Comparison of ENCODE assay signal across 28 mouse cellular contexts in genomic region chrX:72169146-72169545, GRCm38 (mm10). TPM values are rescaled to one million over a fixed set of nuclear protein-coding genes. Genes with fewer than 3 reads are reported as not detected.
DNase-seq lines count a peak whose midpoint lies in the region; ATAC-seq and TF ChIP-seq lines count a peak whose summit lies in the region.
"Had no signal": no experiment of that assay in that cellular context is flagged by ENCODE, and none has a peak within 500 bp of the region (broad histone marks: within the 10 kb centered on the region; RNA-seq: fewer than 3 reads in every experiment).

No protein-coding gene starts in this region.

- DNase-seq in cerebellum, postnatal 10 days: peak; percentile 43 to 64
- DNase-seq in cerebellum, adult 9-11 months: no peak
- peak; percentile 2 to 4 for DNase-seq in cerebellum, postnatal 36 days
- peak; percentile 14 for DNase-seq in Muller cell, postnatal 12 days (ENCODE audit: inconsistent ontology term)
- DNase-seq in brain, embryonic 14.5 days (ENCODE audit: low read depth): peak; percentile 3
- DNase-seq in heart, adult 9 months (ENCODE audit: low spot score in 2 of 2): no peak
- DNase-seq: adrenal gland, adult 8-10 months; adrenal gland, postnatal 25 days; B cell, adult 2 months; cerebellum, adult 11 months; gastrocnemius, postnatal 10 days; gastrocnemius, postnatal 36 days; heart, adult 2 months; kidney, adult 2 months had no signal

- TF ChIP-seq CTCF in brain, embryonic 14.5 days (IDR thresholded peaks at IDR 0.05; ENCODE audit: borderline replicate concordance, extremely low read depth, insufficient read depth, insufficient read length): no peak

- no peak for TF ChIP-seq POLR2A in brain, embryonic 14.5 days (IDR thresholded peaks at IDR 0.05; ENCODE audit: borderline replicate concordance, extremely low read depth, insufficient read depth, insufficient read length, poor library complexity, severe bottlenecking)

- ATAC-seq in cerebellum, adult (ENCODE audit: insufficient number of reproducible peaks, low FRiP score, low TSS enrichment): no peak
- ATAC-seq: activated CD4-positive, CD25-positive, alpha-beta regulatory T cell, adult 4 months; forebrain, embryonic 15.5 days; intestine, postnatal 0 days had no signal

RNA-seq across cellular contexts. Expression of gene Magea4, which starts 52.7 kb away (rescaled TPM):
- polyA plus RNA-seq in brain, embryonic 14.5 days (2012; rRNA removed): not detected in 2 replicates
- polyA plus RNA-seq: activated CD4-positive, CD25-positive, alpha-beta regulatory T cell, adult 4 months; embryonic facial prominence, embryonic 12.5 days; embryonic facial prominence, embryonic 15.5 days; forebrain, embryonic 11.5 days; forebrain, embryonic 15.5 days; G1E; heart, adult 2 months; heart, embryonic 11.5 days; heart, embryonic 14.5 days; heart, postnatal 0 days; hindbrain, embryonic 12.5 days; hindbrain, embryonic 15.5 days; intestine, embryonic 14.5 days; intestine, postnatal 0 days; kidney, adult 2 months had no signal

Comparison
In these comparisons a context has a peak if more than half of its experiments do, and no peak if none do; other contexts are left out.
1. DNase-seq: peak in cerebellum, postnatal 10 days (2 of 2), cerebellum, postnatal 36 days (2 of 2), Muller cell, postnatal 12 days (single experiment) and brain, embryonic 14.5 days (single experiment); none in cerebellum, adult 9-11 months (single experiment) and heart, adult 9 months (0 of 2).